12 mouse cellular contexts compared by ENCODE assay signal in genomic region chr2:166427390-166427789, GRCm38 (mm10).
DNase-seq lines count a peak whose midpoint lies in the region; ATAC-seq and TF ChIP-seq lines count a peak whose summit lies in the region.
"Had no signal": no experiment of that assay in that cellular context is flagged by ENCODE, and none has a peak within 500 bp of the region (broad histone marks: within the 10 kb centered on the region; RNA-seq: fewer than 3 reads in every experiment).

No protein-coding gene starts in this region.

- no peak overlapping the region for H3K4me2 ChIP-seq in forebrain, postnatal 0 days (ENCODE audit: low read depth)
- H3K4me2 ChIP-seq in hindbrain, embryonic 12.5 days (replicated peaks) = no peak overlapping the region
- no peak overlapping the region for H3K4me2 ChIP-seq in hindbrain, embryonic 14.5 days (replicated peaks)
- 0 out of 2 replicates have a peak overlapping the region, but pooled peaks have one; percentile 5 for H3K4me2 ChIP-seq in heart, embryonic 15.5 days
- H3K4me2 ChIP-seq in limb, embryonic 15.5 days = no peak overlapping the region

- WGBS in forebrain, embryonic 10.5 days = 81% methylated on average over 6 of the region's 6 CpGs
- 68% methylated on average over 6 of the region's 6 CpGs for WGBS in forebrain, postnatal 0 days
- 65% methylated on average over 6 of the region's 6 CpGs for WGBS in hindbrain, embryonic 12.5 days
- WGBS in hindbrain, embryonic 14.5 days = 80% methylated on average over 6 of the region's 6 CpGs
- WGBS in heart, embryonic 15.5 days = 51% methylated on average over 6 of the region's 6 CpGs
- WGBS in limb, embryonic 15.5 days = 40% methylated on average over 6 of the region's 6 CpGs

- no peak for TF ChIP-seq CTCF in forebrain, postnatal 0 days (IDR thresholded peaks at IDR 0.05; ENCODE audit: low read depth)

- ATAC-seq in forebrain, postnatal 0 days = no peak
- ATAC-seq in hindbrain, embryonic 12.5 days (ENCODE audit: low FRiP score) = no peak
- ATAC-seq in hindbrain, embryonic 14.5 days (ENCODE audit: low FRiP score) = no peak
- ATAC-seq in heart, embryonic 15.5 days (replicated peaks; ENCODE audit: insufficient number of reproducible peaks, insufficient read depth, low FRiP score, low read depth) = no peak
- ATAC-seq in limb, embryonic 15.5 days (ENCODE audit: insufficient number of reproducible peaks, low FRiP score, low TSS enrichment, low read depth) = no peak
- ATAC-seq: inflammation-experienced regulatory T-cells, adult 6 months had no signal

- no peaks in the 10 kb centered on the region for H3K9me3 ChIP-seq in forebrain, embryonic 10.5 days
- no peaks in the 10 kb centered on the region for H3K9me3 ChIP-seq in forebrain, postnatal 0 days (ENCODE audit: low read length)
- no peaks in the 10 kb centered on the region for H3K9me3 ChIP-seq in hindbrain, embryonic 12.5 days (replicated peaks)
- H3K9me3 ChIP-seq in hindbrain, embryonic 14.5 days (ENCODE audit: control insufficient read depth, low read length) = no peaks in the 10 kb centered on the region
- no peaks in the 10 kb centered on the region for H3K9me3 ChIP-seq in heart, embryonic 15.5 days (replicated peaks)
- no peaks in the 10 kb centered on the region for H3K9me3 ChIP-seq in limb, embryonic 15.5 days
- H3K9me3 ChIP-seq: lung, embryonic 15.5 days had no signal

- peak overlapping the region; percentile 54 for H3K27ac ChIP-seq in forebrain, embryonic 10.5 days
- H3K27ac ChIP-seq in forebrain, postnatal 0 days (ENCODE audit: low read depth, low read length) = no peak overlapping the region
- H3K27ac ChIP-seq in hindbrain, embryonic 12.5 days = peak overlapping the region; percentile 35; the same call in 1 of the 2 replicates
- H3K27ac ChIP-seq in hindbrain, embryonic 14.5 days = no peak overlapping the region
- peak overlapping the region; percentile 81 for H3K27ac ChIP-seq in heart, embryonic 15.5 days
- H3K27ac ChIP-seq in limb, embryonic 15.5 days = peak overlapping the region; percentile 71
- H3K27ac ChIP-seq: lung, embryonic 15.5 days had no signal

- H3K4me1 ChIP-seq in forebrain, embryonic 10.5 days = peaks cover 62% of the 10 kb centered on the region
- 0 out of 2 replicates have a peak, but pooled peaks cover 4% of the 10 kb centered on the region for H3K4me1 ChIP-seq in forebrain, postnatal 0 days (ENCODE audit: insufficient read depth)
- peaks cover 41% of the 10 kb centered on the region for H3K4me1 ChIP-seq in hindbrain, embryonic 12.5 days
- 0 out of 2 replicates have a peak, but pooled peaks cover 7% of the 10 kb centered on the region for H3K4me1 ChIP-seq in hindbrain, embryonic 14.5 days (replicated peaks; ENCODE audit: control insufficient read depth, insufficient read depth, low read length)
- H3K4me1 ChIP-seq in heart, embryonic 15.5 days (replicated peaks) = peaks cover 48% of the 10 kb centered on the region
- peaks cover 53% of the 10 kb centered on the region for H3K4me1 ChIP-seq in limb, embryonic 15.5 days

- DNase-seq in forebrain, embryonic 10.5 days (ENCODE audit: extremely low spot score, low spot score) = no peak
- DNase-seq in forebrain, postnatal 0 days = no peak
- no peak for DNase-seq in hindbrain, embryonic 14.5 days (ENCODE audit: low spot score)
- DNase-seq in left cerebral cortex, adult 18-20 months (ENCODE audit: low spot score in 2 of 2) = no peak
- DNase-seq in thymus, postnatal 14 days = no peak
- DNase-seq: cerebellum, adult 18-20 months; left cerebral cortex, postnatal 4 days had no signal

- H3K4me3 ChIP-seq in forebrain, embryonic 10.5 days = no peak overlapping the region
- no peak overlapping the region for H3K4me3 ChIP-seq in forebrain, postnatal 0 days (ENCODE audit: low read depth, low read length)
- no peak overlapping the region for H3K4me3 ChIP-seq in hindbrain, embryonic 12.5 days
- H3K4me3 ChIP-seq in hindbrain, embryonic 14.5 days (replicated peaks; ENCODE audit: low read length) = no peak overlapping the region
- H3K4me3 ChIP-seq in heart, embryonic 15.5 days = no peak overlapping the region
- no peak overlapping the region for H3K4me3 ChIP-seq in limb, embryonic 15.5 days
- H3K4me3 ChIP-seq: lung, embryonic 15.5 days had no signal

- H3K36me3 ChIP-seq in forebrain, embryonic 10.5 days (replicated peaks) = no peaks in the 10 kb centered on the region
- H3K36me3 ChIP-seq in forebrain, postnatal 0 days (ENCODE audit: insufficient read depth) = no peaks in the 10 kb centered on the region
- H3K36me3 ChIP-seq in hindbrain, embryonic 12.5 days = no peaks in the 10 kb centered on the region
- no peaks in the 10 kb centered on the region for H3K36me3 ChIP-seq in hindbrain, embryonic 14.5 days (replicated peaks; ENCODE audit: control insufficient read depth, insufficient read depth)
- no peaks in the 10 kb centered on the region for H3K36me3 ChIP-seq in heart, embryonic 15.5 days
- H3K36me3 ChIP-seq in limb, embryonic 15.5 days = no peaks in the 10 kb centered on the region
- H3K36me3 ChIP-seq: lung, embryonic 15.5 days had no signal

- H3K9ac ChIP-seq in forebrain, postnatal 0 days = no peak overlapping the region
- H3K9ac ChIP-seq in hindbrain, embryonic 12.5 days = no peak overlapping the region
- H3K9ac ChIP-seq in hindbrain, embryonic 14.5 days = no peak overlapping the region
- peak overlapping the region; percentile 9; the same call in 1 of the 2 replicates for H3K9ac ChIP-seq in heart, embryonic 15.5 days
- H3K9ac ChIP-seq in limb, embryonic 15.5 days = no peak overlapping the region
- H3K9ac ChIP-seq: lung, embryonic 15.5 days had no signal

- H3K27me3 ChIP-seq in forebrain, embryonic 10.5 days (ENCODE audit: poor library complexity, severe bottlenecking) = peaks cover 52% of the 10 kb centered on the region
- H3K27me3 ChIP-seq in forebrain, postnatal 0 days (ENCODE audit: insufficient read depth, low read length) = peaks cover 4% of the 10 kb centered on the region; the same call in 1 of the 2 replicates
- H3K27me3 ChIP-seq in hindbrain, embryonic 12.5 days = peaks cover 10% of the 10 kb centered on the region
- H3K27me3 ChIP-seq in hindbrain, embryonic 14.5 days (ENCODE audit: control insufficient read depth, insufficient read depth, low read length) = 0 out of 2 replicates have a peak, but pooled peaks cover 7% of the 10 kb centered on the region
- H3K27me3 ChIP-seq in heart, embryonic 15.5 days = no peaks in the 10 kb centered on the region
- no peaks in the 10 kb centered on the region for H3K27me3 ChIP-seq in limb, embryonic 15.5 days

Comparison
In these comparisons a context has a peak if more than half of its experiments do, and no peak if none do; other contexts are left out.
1. H3K27ac ChIP-seq: peak in forebrain, embryonic 10.5 days (single experiment), hindbrain, embryonic 12.5 days (single experiment), heart, embryonic 15.5 days (single experiment) and limb, embryonic 15.5 days (single experiment); none in forebrain, postnatal 0 days (single experiment) and hindbrain, embryonic 14.5 days (single experiment).